Mouse (Mus musculus) brain, adult 2 months (tissue): ENCODE measurements at regions not wholly inside any gene's neighbourhood (a gene's known extent, or its start where the extent isn't known, plus 50 kb on each side); places are given as distances from the start of the nearest gene placed in this dataset.
A peak's percentile ranks its signal among the peaks of the same experiment; 100 is the strongest.

Source experiments
- DNase-seq: peaks from one replicate; pipeline ENCODE4 v3.0.0; 2011; ENCODE audit warnings: low read depth, low spot score

DNA sequence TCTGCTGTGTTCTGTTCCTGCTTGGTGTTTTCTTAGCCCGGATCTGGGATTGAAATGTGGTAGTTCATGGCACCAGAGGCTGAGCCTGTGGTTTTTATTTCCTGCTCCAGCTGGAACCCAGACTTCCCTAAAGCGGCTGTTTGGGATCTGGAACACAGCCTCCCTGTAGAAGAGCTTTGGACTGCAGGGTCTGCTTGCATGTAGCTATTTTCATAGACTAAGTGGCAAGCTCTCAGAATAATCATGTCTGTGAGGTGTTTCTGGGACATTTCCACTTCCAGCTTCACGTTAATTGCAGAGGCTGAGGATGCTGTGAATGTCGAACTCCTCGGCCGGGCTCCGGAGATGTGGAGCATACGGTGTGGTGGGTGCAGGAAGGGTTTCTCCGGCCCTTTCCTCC is 64.1 kb upstream of the Gm5148 start:
- DNase-seq, result peak; percentile 45

DNA sequence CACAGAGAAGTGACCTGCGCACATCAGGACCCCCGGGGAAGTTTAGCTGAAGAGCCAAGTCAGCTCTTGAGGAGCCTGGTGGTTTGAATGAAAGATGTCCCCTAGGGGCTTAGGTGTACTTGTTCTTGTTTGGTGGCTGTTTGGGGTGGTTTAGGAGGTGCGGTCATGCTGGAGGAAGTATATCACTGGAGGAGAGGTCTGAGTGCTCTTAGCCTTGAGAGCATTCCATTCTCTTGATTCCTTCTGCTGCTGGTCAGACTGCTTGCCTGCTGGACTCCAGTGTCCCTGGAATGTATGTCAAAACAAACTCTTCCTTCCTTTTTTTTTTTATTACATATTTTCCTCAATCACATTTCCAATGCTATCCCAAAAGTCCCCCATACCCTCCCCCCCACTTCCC is 62.5 kb upstream of the Gm5148 start:
- DNase-seq, result no peak

- no peak for DNase-seq
Measured at GRCm38 (mm10) chr3:37781086-37781485, 56.8 kb upstream of the Gm5148 start.

- DNase-seq, result peak; percentile 69
Measured at GRCm38 (mm10) chr3:37779867-37780475, 55.7 kb upstream of the Gm5148 start.

GRCm38 (mm10) chr3:37778386-37778785 is 54.1 kb upstream of the Gm5148 start:
- DNase-seq, result no peak

- DNase-seq, result no peak
Measured at GRCm38 (mm10) chr3:37776224-37776623, 51.9 kb upstream of the Gm5148 start.
